Mouse (Mus musculus) spleen, adult 12 weeks (tissue): ENCODE data around the gene Ttyh2.

Experiments
- DNase-seq: peaks from one replicate; pipeline ENCODE4 v3.0.0; 2022; ENCODE audit warnings: low spot score

The Ttyh2 gene

GRCm38 (mm10) chr11:114711393-114711792 is 36.2 kb downstream of the Ttyh2 start:
- DNase-seq: no peak

GRCm38 (mm10) chr11:114711861-114712260 is 36.6 kb downstream of the Ttyh2 start:
- DNase-seq: no peak

GRCm38 (mm10) chr11:114714526-114714925 is 39.3 kb downstream of the Ttyh2 start:
- no peak for DNase-seq

- no peak for DNase-seq
Observed at GRCm38 (mm10) chr11:114715531-114715930, 40.3 kb downstream of the Ttyh2 start.

- DNase-seq: no peak
Observed at GRCm38 (mm10) chr11:114720535-114720934, 45.3 kb downstream of the Ttyh2 start.

GRCm38 (mm10) chr11:114722438-114722837 is 47.2 kb downstream of the Ttyh2 start:
- DNase-seq: no peak

- no peak for DNase-seq
Observed at GRCm38 (mm10) chr11:114723030-114723429, 47.8 kb downstream of the Ttyh2 start.

GRCm38 (mm10) chr11:114724787-114725590 is 49.8 kb downstream of the Ttyh2 start:
- DNase-seq: no peak

- no peak for DNase-seq
Observed at GRCm38 (mm10) chr11:114726965-114727825, 52.0 kb downstream of the Ttyh2 start, which contains the start of gene Dnaic2. Dnaic2 (plus strand) TSS chr11:114727408.

- DNase-seq: no peak
Observed at GRCm38 (mm10) chr11:114727826-114728186, 52.6 kb downstream of the Ttyh2 start.

GRCm38 (mm10) chr11:114728333-114728732 is 53.1 kb downstream of the Ttyh2 start:
- DNase-seq: no peak

GRCm38 (mm10) chr11:114729832-114730363 is 54.7 kb downstream of the Ttyh2 start:
- DNase-seq: no peak

- no peak for DNase-seq
Observed at GRCm38 (mm10) chr11:114731711-114732110, 56.5 kb downstream of the Ttyh2 start.

- DNase-seq: no peak
Observed at GRCm38 (mm10) chr11:114732890-114733289, 57.7 kb downstream of the Ttyh2 start.

GRCm38 (mm10) chr11:114736111-114736510 is 60.9 kb downstream of the Ttyh2 start:
- DNase-seq: no peak

GRCm38 (mm10) chr11:114736913-114737624 is 61.8 kb downstream of the Ttyh2 start:
- peak; percentile 11 for DNase-seq

- no peak for DNase-seq
Observed at GRCm38 (mm10) chr11:114740598-114740997, 65.4 kb downstream of the Ttyh2 start.

- no peak for DNase-seq
Observed at GRCm38 (mm10) chr11:114741451-114741850, 66.2 kb downstream of the Ttyh2 start.

- peak; percentile 69 for DNase-seq
Observed at GRCm38 (mm10) chr11:114745134-114745533, 69.9 kb downstream of the Ttyh2 start.

GRCm38 (mm10) chr11:114747564-114748138 is 72.4 kb downstream of the Ttyh2 start:
- DNase-seq: no peak
